In genomic region chr7:90129271-90129731, GRCm38 (mm10) we compare ENCODE assay signal across 8 mouse cellular contexts. TPM values are rescaled to one million over a fixed set of nuclear protein-coding genes. Genes with fewer than 3 reads are reported as not detected.
DNase-seq lines count a peak whose midpoint lies in the region; ATAC-seq lines count a peak whose summit lies in the region.

No protein-coding gene starts in this region.

- H3K27me3 ChIP-seq in hindbrain, embryonic 15.5 days = no peaks in the 10 kb centered on the region
- no peaks in the 10 kb centered on the region for H3K27me3 ChIP-seq in midbrain, embryonic 13.5 days
- no peaks in the 10 kb centered on the region for H3K27me3 ChIP-seq in stomach, embryonic 16.5 days (ENCODE audit: control insufficient read depth, insufficient read depth, low read length)

- H3K9ac ChIP-seq in hindbrain, embryonic 15.5 days = peak overlapping the region; percentile 58
- peak overlapping the region; percentile 98 for H3K9ac ChIP-seq in midbrain, embryonic 13.5 days (replicated peaks)
- H3K9ac ChIP-seq in stomach, embryonic 16.5 days (ENCODE audit: low read length) = peak overlapping the region; percentile 99

- WGBS in hindbrain, embryonic 15.5 days = under 1% methylated on average over 12 of the region's 12 CpGs
- under 1% methylated on average over 12 of the region's 12 CpGs for WGBS in midbrain, embryonic 13.5 days
- WGBS in stomach, embryonic 16.5 days = under 1% methylated on average over 12 of the region's 12 CpGs

- DNase-seq in thymus, postnatal 25 days = peak; percentile 52
- DNase-seq in thymus, postnatal 14 days = no peak
- DNase-seq in cerebellum, adult 18-20 months = peak; percentile 24 to 56
- DNase-seq in frontal cortex, adult 2 months (ENCODE audit: extremely low spot score in 1 of 2, low spot score in 1 of 2) = peak; percentile 34 to 42
- DNase-seq in left cerebral cortex, postnatal 14 days (ENCODE audit: low spot score in 2 of 2) = peak; percentile 31 to 70

- no peaks in the 10 kb centered on the region for H3K9me3 ChIP-seq in hindbrain, embryonic 15.5 days
- no peaks in the 10 kb centered on the region for H3K9me3 ChIP-seq in midbrain, embryonic 13.5 days
- no peaks in the 10 kb centered on the region for H3K9me3 ChIP-seq in stomach, embryonic 16.5 days (replicated peaks; ENCODE audit: control insufficient read depth, low read length)

- peak; percentile 9; the same call in 1 of the 2 replicates for ATAC-seq in hindbrain, embryonic 15.5 days (ENCODE audit: low FRiP score, low read depth)
- peak; percentile 5; the same call in 1 of the 2 replicates for ATAC-seq in midbrain, embryonic 13.5 days
- ATAC-seq in stomach, embryonic 16.5 days (ENCODE audit: insufficient read depth, low FRiP score) = peak; percentile 16; the same call in 1 of the 2 replicates

- intact Hi-C loops in left cerebral cortex, postnatal 14 days (cut with DNase I) = no loop called here

- no peaks in the 10 kb centered on the region for H3K36me3 ChIP-seq in hindbrain, embryonic 15.5 days
- H3K36me3 ChIP-seq in midbrain, embryonic 13.5 days = no peaks in the 10 kb centered on the region
- no peaks in the 10 kb centered on the region for H3K36me3 ChIP-seq in stomach, embryonic 16.5 days (ENCODE audit: control insufficient read depth, insufficient read depth, low read length)

- H3K4me2 ChIP-seq in hindbrain, embryonic 15.5 days = peak overlapping the region; percentile 89
- H3K4me2 ChIP-seq in midbrain, embryonic 13.5 days (replicated peaks) = peak overlapping the region; percentile 63
- H3K4me2 ChIP-seq in stomach, embryonic 16.5 days (ENCODE audit: low read depth, low read length) = peak overlapping the region; percentile 75

- H3K4me3 ChIP-seq in hindbrain, embryonic 15.5 days = peak overlapping the region; percentile 75
- H3K4me3 ChIP-seq in midbrain, embryonic 13.5 days (replicated peaks) = peak overlapping the region; percentile 97
- peak overlapping the region; percentile 94 for H3K4me3 ChIP-seq in stomach, embryonic 16.5 days (replicated peaks; ENCODE audit: low read length)

- H3K27ac ChIP-seq in hindbrain, embryonic 15.5 days (replicated peaks) = peak overlapping the region; percentile 92
- peak overlapping the region; percentile 94 for H3K27ac ChIP-seq in midbrain, embryonic 13.5 days
- H3K27ac ChIP-seq in stomach, embryonic 16.5 days (ENCODE audit: low read length) = peak overlapping the region; percentile 99

- peaks cover 21% of the 10 kb centered on the region for H3K4me1 ChIP-seq in hindbrain, embryonic 15.5 days (replicated peaks)
- peaks cover 27% of the 10 kb centered on the region for H3K4me1 ChIP-seq in midbrain, embryonic 13.5 days (replicated peaks)
- H3K4me1 ChIP-seq in stomach, embryonic 16.5 days (ENCODE audit: control insufficient read depth, insufficient read depth, low read length) = peaks cover 7% of the 10 kb centered on the region

RNA-seq across cellular contexts. Expression of gene Picalm, which starts 0.7 kb away (rescaled TPM):
- polyA plus RNA-seq in frontal cortex, adult 2 months (2012; rRNA removed) = 115 and 118 TPM in 2 replicates
- 34.2 and 37.4 TPM in 2 replicates for polyA plus RNA-seq in hindbrain, embryonic 15.5 days (2015; fragmentation: Nextera tagmentation; extraction: Ambion mirVana)
- 100 to 1,000 TPM; 152 to 155 TPM for total RNA-seq in left cerebral cortex, postnatal 14 days (2021)
- polyA plus RNA-seq in midbrain, embryonic 13.5 days (2015; fragmentation: Nextera tagmentation; extraction: Ambion mirVana) = 39.8 and 46.1 TPM in 2 replicates
- polyA plus RNA-seq in stomach, embryonic 16.5 days (2015; fragmentation: Nextera tagmentation; extraction: Ambion mirVana) = 39.0 and 46.9 TPM in 2 replicates
